Mouse (Mus musculus): ENCODE data around the gene Soga1.

- no peak for TF ChIP-seq CTCF (IDR thresholded peaks at IDR 0.05; ENCODE audit: insufficient read depth, low read depth, low read length)
- no peak for TF ChIP-seq POLR2A (IDR thresholded peaks at IDR 0.05; ENCODE audit: insufficient read depth, low read depth, low read length)
These were observed 21.9 kb downstream of the Soga1 start for GRCm38 (mm10) chr2:157057186-157057585.
